Mouse (Mus musculus) hindbrain, embryonic 14.5 days (tissue): ENCODE measurements at regions not wholly inside any gene's neighbourhood (a gene's known extent, or its start where the extent isn't known, plus 50 kb on each side); places are given as distances from the start of the nearest gene placed in this dataset.

Experiments used
- ATAC-seq: fragments of 200-750 bp; cut with Nextera tagmentation; 2 replicates; pipeline ENCODE4 v1.8.0; 2017; ENCODE audit warnings: moderate number of reproducible peaks, mild to moderate bottlenecking, moderate TSS enrichment, moderate library complexity; ENCODE audit not compliant: low FRiP score
- DNase-seq: peaks from one replicate; pipeline ENCODE4 v3.0.0-alpha.2; 2015; ENCODE audit warnings: low spot score
- H3K27ac ChIP-seq: fragments of 300-500 bp; sonication (generic); 2 replicates; pipeline ENCODE4 v1.5.1; 2014; ENCODE audit warnings: mild to moderate bottlenecking, moderate library complexity
- H3K27me3 ChIP-seq: fragments of 300-500 bp; sonication (generic); 2 replicates; pipeline ENCODE4 v1.6.1; 2014; ENCODE audit warnings: mild to moderate bottlenecking, low read length, mixed read lengths; ENCODE audit not compliant: control insufficient read depth, insufficient read depth
- H3K36me3 ChIP-seq: fragments of 300-500 bp; sonication (generic); replicated peaks from 2 replicates; pipeline ENCODE4 v1.6.1; 2014; ENCODE audit not compliant: control insufficient read depth, insufficient read depth
- H3K4me1 ChIP-seq: fragments of 300-500 bp; sonication (generic); replicated peaks from 2 replicates; pipeline ENCODE4 v1.6.1; 2014; ENCODE audit warnings: antibody characterized with exemption, low read length, mixed read lengths; ENCODE audit not compliant: control insufficient read depth, insufficient read depth
- H3K4me2 ChIP-seq: fragments of 300-500 bp; sonication (generic); replicated peaks from 2 replicates; pipeline ENCODE4 v1.6.1; 2014; ENCODE audit warnings: mild to moderate bottlenecking, moderate library complexity
- H3K4me3 ChIP-seq: fragments of 300-500 bp; sonication (generic); replicated peaks from 2 replicates; pipeline ENCODE4 v1.5.1; 2014; ENCODE audit warnings: mild to moderate bottlenecking, low read length
- H3K9ac ChIP-seq: fragments of 300-500 bp; sonication (generic); 2 replicates; pipeline ENCODE4 v1.6.1; 2014
- H3K9me3 ChIP-seq: fragments of 300-500 bp; sonication (generic); 2 replicates; pipeline ENCODE4 v1.6.1; 2016; ENCODE audit warnings: low read length; ENCODE audit not compliant: control insufficient read depth
- WGBS: fragments of 180-500 bp; shearing (Covaris S2); extraction: QIAGEN DNeasy Blood & Tissue Kit; methylation state at CpG from one replicate; pipeline ENCODE4 v1.1.7; 2014; 5-methylcytosine and 5-hydroxymethylcytosine counted together

GRCm38 (mm10) chr12:8110297-8110696 is 97.6 kb upstream of the Ldah start:
- no peak overlapping the region for H3K4me3 ChIP-seq
- no peaks in the 10 kb centered on the region for H3K9me3 ChIP-seq
- DNase-seq = no peak
- no peak for ATAC-seq
- no peak overlapping the region for H3K27ac ChIP-seq
- H3K36me3 ChIP-seq = no peaks in the 10 kb centered on the region
- WGBS = 73% methylated on average over 4 of the region's 4 CpGs
- no peak overlapping the region for H3K4me2 ChIP-seq
- no peaks in the 10 kb centered on the region for H3K27me3 ChIP-seq
- H3K9ac ChIP-seq = no peak overlapping the region
- no peaks in the 10 kb centered on the region for H3K4me1 ChIP-seq

- DNase-seq = no peak
- Histone ChIP-seq H3K27ac (no peak overlapping the region), H3K27me3 (no peaks in the 10 kb centered on the region), H3K36me3 (no peaks in the 10 kb centered on the region), H3K9ac (no peak overlapping the region), H3K4me1 (no peaks in the 10 kb centered on the region), H3K9me3 (no peaks in the 10 kb centered on the region), H3K4me3 (no peak overlapping the region), H3K4me2 (no peak overlapping the region)
- WGBS = 68% methylated on average over 4 of the region's 4 CpGs
- no peak for ATAC-seq
These were observed 96.4 kb upstream of the Ldah start for GRCm38 (mm10) chr12:8111484-8111883.

- WGBS = 86% methylated on average over 1 of the region's 1 CpGs
These were observed 52.3 kb upstream of the Ldah start for GRCm38 (mm10) chr12:8155566-8155965.

More at GRCm38 (mm10) chr12:8155566-8155965, 52.3 kb upstream of the Ldah start:
- Histone ChIP-seq H3K27me3 (no peaks in the 10 kb centered on the region), H3K4me1 (no peaks in the 10 kb centered on the region), H3K9ac (no peak overlapping the region), H3K9me3 (no peaks in the 10 kb centered on the region), H3K36me3 (no peaks in the 10 kb centered on the region), H3K4me2 (no peak overlapping the region), H3K27ac (no peak overlapping the region), H3K4me3 (no peak overlapping the region)
- no peak for DNase-seq
- ATAC-seq = no peak
